Mouse (Mus musculus): ENCODE data around the gene Alk.

The Alk gene

GRCm38 (mm10) chr17:72153038-72153437 is 451.4 kb downstream of the Alk start:
- in situ Hi-C loops (cut with MboI, MseI) = no loop called here

GRCm38 (mm10) chr17:72144946-72145598 is 459.4 kb downstream of the Alk start:
- in situ Hi-C loops (cut with MboI, MseI) = no loop called here

GRCm38 (mm10) chr17:72144461-72144860 is 460.0 kb downstream of the Alk start:
- in situ Hi-C loops (cut with MboI, MseI) = no loop called here

- in situ Hi-C loops (cut with MboI, MseI) = no loop called here
Measured at GRCm38 (mm10) chr17:72132140-72132911, 472.1 kb downstream of the Alk start.

GRCm38 (mm10) chr17:72121660-72122059 is 482.8 kb downstream of the Alk start:
- in situ Hi-C loops (cut with MboI, MseI) = no loop called here

- in situ Hi-C loops (cut with MboI, MseI) = no loop called here
Measured at GRCm38 (mm10) chr17:72120278-72120677, 484.1 kb downstream of the Alk start.

- in situ Hi-C loops (cut with MboI, MseI) = no loop called here
Measured at GRCm38 (mm10) chr17:72118376-72118775, 486.1 kb downstream of the Alk start.

GRCm38 (mm10) chr17:72115271-72115944 is 489.0 kb downstream of the Alk start:
- in situ Hi-C loops (cut with MboI, MseI) = no loop called here

GRCm38 (mm10) chr17:72112004-72112403 is 492.4 kb downstream of the Alk start:
- in situ Hi-C loops (cut with MboI, MseI) = no loop called here

GRCm38 (mm10) chr17:72111528-72111927 is 492.9 kb downstream of the Alk start:
- in situ Hi-C loops (cut with MboI, MseI) = no loop called here

- in situ Hi-C loops (cut with MboI, MseI) = no loop called here
Measured at GRCm38 (mm10) chr17:72087261-72087703, 517.1 kb downstream of the Alk start.

GRCm38 (mm10) chr17:72081396-72081795 is 523.0 kb downstream of the Alk start:
- in situ Hi-C loops (cut with MboI, MseI) = no loop called here

- in situ Hi-C loops (cut with MboI, MseI) = no loop called here
Measured at GRCm38 (mm10) chr17:72076306-72076921, 528.0 kb downstream of the Alk start.

GRCm38 (mm10) chr17:72071871-72072270 is 532.6 kb downstream of the Alk start:
- in situ Hi-C loops (cut with MboI, MseI) = no loop called here

GRCm38 (mm10) chr17:72068176-72068575 is 536.3 kb downstream of the Alk start:
- in situ Hi-C loops (cut with MboI, MseI) = no loop called here

- in situ Hi-C loops (cut with MboI, MseI) = no loop called here
Measured at GRCm38 (mm10) chr17:72062978-72063377, 541.4 kb downstream of the Alk start.

GRCm38 (mm10) chr17:72059312-72059711 is 545.1 kb downstream of the Alk start:
- in situ Hi-C loops (cut with MboI, MseI) = no loop called here

- in situ Hi-C loops (cut with MboI, MseI) = no loop called here
Measured at GRCm38 (mm10) chr17:72045671-72046070, 558.8 kb downstream of the Alk start.

- in situ Hi-C loops (cut with MboI, MseI) = no loop called here
Measured at GRCm38 (mm10) chr17:72043667-72044390, 560.6 kb downstream of the Alk start.

- in situ Hi-C loops (cut with MboI, MseI) = no loop called here
Measured at GRCm38 (mm10) chr17:72043001-72043666, 561.3 kb downstream of the Alk start.

Measured in T-helper 17 cell (primary cell).